Mouse (Mus musculus) mature B cell (primary cell): ENCODE measurements around the gene Kif5c.

ENCODE experiments used
- in situ Hi-C: fragments of 300-500 bp; cut with MboI; formaldehyde crosslinking; loops from 2 replicates; pipeline ENCODE4 v1.14.3; 2019

Gene Kif5c

GRCm38 (mm10) chr2:49775735-49776134, 156.6 kb downstream of the Kif5c start:
- in situ Hi-C loops: no loop called here

- in situ Hi-C loops: no loop called here
Observed at GRCm38 (mm10) chr2:49776407-49776806, 157.3 kb downstream of the Kif5c start.

GRCm38 (mm10) chr2:49787376-49788050, 168.4 kb downstream of the Kif5c start, which contains the start of gene Lypd6b:
TSS of gene Lypd6b (plus strand) at chr2:49787688.
- in situ Hi-C loops: no loop called here

- in situ Hi-C loops: no loop called here
Observed at GRCm38 (mm10) chr2:49788051-49788418, 168.9 kb downstream of the Kif5c start.

GRCm38 (mm10) chr2:49788643-49789042, 169.5 kb downstream of the Kif5c start:
- in situ Hi-C loops: no loop called here

- in situ Hi-C loops: no loop called here
Observed at GRCm38 (mm10) chr2:49789078-49789477, 170.0 kb downstream of the Kif5c start.

- in situ Hi-C loops: no loop called here
Observed at GRCm38 (mm10) chr2:49789504-49789903, 170.4 kb downstream of the Kif5c start.

- in situ Hi-C loops: no loop called here
Observed at GRCm38 (mm10) chr2:49797444-49798143, 178.5 kb downstream of the Kif5c start.

GRCm38 (mm10) chr2:49804448-49804847, 185.3 kb downstream of the Kif5c start:
- in situ Hi-C loops: no loop called here

- in situ Hi-C loops: no loop called here
Observed at GRCm38 (mm10) chr2:49805736-49806371, 186.8 kb downstream of the Kif5c start.

GRCm38 (mm10) chr2:49809496-49809895, 190.4 kb downstream of the Kif5c start:
- in situ Hi-C loops: no loop called here

GRCm38 (mm10) chr2:49811420-49811819, 192.3 kb downstream of the Kif5c start:
- in situ Hi-C loops: no loop called here

GRCm38 (mm10) chr2:49811871-49812363, 192.8 kb downstream of the Kif5c start:
- in situ Hi-C loops: no loop called here

- in situ Hi-C loops: no loop called here
Observed at GRCm38 (mm10) chr2:49813151-49813550, 194.1 kb downstream of the Kif5c start.

GRCm38 (mm10) chr2:49814011-49814410, 194.9 kb downstream of the Kif5c start:
- in situ Hi-C loops: no loop called here

- in situ Hi-C loops: no loop called here
Observed at GRCm38 (mm10) chr2:49815696-49816320, 196.7 kb downstream of the Kif5c start.

GRCm38 (mm10) chr2:49816549-49816948, 197.5 kb downstream of the Kif5c start:
- in situ Hi-C loops: no loop called here

- in situ Hi-C loops: no loop called here
Observed at GRCm38 (mm10) chr2:49817151-49817550, 198.1 kb downstream of the Kif5c start.

GRCm38 (mm10) chr2:49818126-49818525, 199.0 kb downstream of the Kif5c start:
- in situ Hi-C loops: no loop called here

GRCm38 (mm10) chr2:49822312-49822711, 203.2 kb downstream of the Kif5c start:
- in situ Hi-C loops: no loop called here
